Mouse (Mus musculus) heart, adult 2 months (tissue): ENCODE measurements around the gene Atcay. TPM values are rescaled to one million over a fixed set of nuclear protein-coding genes. Genes with fewer than 3 reads are reported as not detected.

ENCODE experiments used
- DNase-seq, 2 experiments: peaks; one replicate each; pipeline ENCODE4 v3.0.0; 2021
- H3K27ac ChIP-seq: fragments of 200-600 bp; 2 replicates; pipeline ENCODE4 v1.8.1; 2022
- H3K27me3 ChIP-seq: fragments of 200-500 bp; 2 replicates; pipeline ENCODE4 v1.6.1; 2012; ENCODE audit warnings: mild to moderate bottlenecking, low read length, inconsistent platforms, mixed read lengths; ENCODE audit not compliant: control insufficient read depth, insufficient read depth
- H3K36me3 ChIP-seq: fragments of 200-500 bp; 2 replicates; pipeline ENCODE4 v1.6.1; 2012; ENCODE audit warnings: low read length, inconsistent platforms; ENCODE audit not compliant: control insufficient read depth, insufficient read depth
- H3K4me1 ChIP-seq: fragments of 200-500 bp; 2 replicates; pipeline ENCODE4 v1.6.1; 2011; ENCODE audit warnings: low read length; ENCODE audit not compliant: control insufficient read depth, insufficient read depth
- H3K4me3 ChIP-seq: fragments of 200-600 bp; 2 replicates; pipeline ENCODE4 v1.8.1; 2022
- H3K79me2 ChIP-seq: fragments of 200-500 bp; replicated peaks from 2 replicates; pipeline ENCODE4 v1.6.1; 2012; ENCODE audit warnings: mild to moderate bottlenecking, inconsistent platforms, low read length, moderate library complexity, mixed read lengths; ENCODE audit not compliant: control insufficient read depth, insufficient read depth
- H3K9ac ChIP-seq: fragments of 200-500 bp; 2 replicates; pipeline ENCODE4 v1.6.1; 2012; ENCODE audit warnings: low read depth, mild to moderate bottlenecking, control low read depth, inconsistent platforms, low read length, mixed read lengths
- CTCF ChIP-seq: fragments of 200-600 bp; IDR thresholded peaks from 2 replicates; pipeline ENCODE4 v1.8.1; 2022; ENCODE audit warnings: antibody characterized with exemption, mild to moderate bottlenecking, moderate library complexity
- EP300 ChIP-seq: fragments of 200-500 bp; IDR thresholded peaks from 2 replicates; pipeline ENCODE4 v1.6.1; 2011; ENCODE audit warnings: low read depth, low read length, control low read depth; ENCODE audit not compliant: insufficient read depth
- POLR2A ChIP-seq: fragments of 200-500 bp; IDR thresholded peaks from 2 replicates; pipeline ENCODE4 v1.6.1; 2011; ENCODE audit warnings: mild to moderate bottlenecking, low read depth, low read length, control low read depth; ENCODE audit not compliant: insufficient read depth
- WGBS: fragments of 180-500 bp; shearing (Covaris S2); methylation state at CpG from one replicate; pipeline ENCODE4 v1.1.7; 2018; 5-methylcytosine and 5-hydroxymethylcytosine counted together
- intact Hi-C: fragments of 180-260 bp; cut with DNase I; formaldehyde crosslinking; loops from one replicate; pipeline ENCODE4 v1.15.1; 2025
- polyA plus RNA-seq: library from polyadenylated mRNA; depleted of rRNA; stranded (reverse); fragments of >200 nt; gene quantifications from 2 replicates; pipeline ENCODE4 v1.2.3, GENCODE M21; 2012
- total RNA-seq, 2 experiments: library from RNA; stranded (reverse); gene quantifications; 2 replicates each; pipeline ENCODE4 v1.2.3; 2021

Gene Atcay
- total and polyA plus RNA-seq, 3 experiments: 0.09 to 0.14 TPM; not detected in 1

DNA sequence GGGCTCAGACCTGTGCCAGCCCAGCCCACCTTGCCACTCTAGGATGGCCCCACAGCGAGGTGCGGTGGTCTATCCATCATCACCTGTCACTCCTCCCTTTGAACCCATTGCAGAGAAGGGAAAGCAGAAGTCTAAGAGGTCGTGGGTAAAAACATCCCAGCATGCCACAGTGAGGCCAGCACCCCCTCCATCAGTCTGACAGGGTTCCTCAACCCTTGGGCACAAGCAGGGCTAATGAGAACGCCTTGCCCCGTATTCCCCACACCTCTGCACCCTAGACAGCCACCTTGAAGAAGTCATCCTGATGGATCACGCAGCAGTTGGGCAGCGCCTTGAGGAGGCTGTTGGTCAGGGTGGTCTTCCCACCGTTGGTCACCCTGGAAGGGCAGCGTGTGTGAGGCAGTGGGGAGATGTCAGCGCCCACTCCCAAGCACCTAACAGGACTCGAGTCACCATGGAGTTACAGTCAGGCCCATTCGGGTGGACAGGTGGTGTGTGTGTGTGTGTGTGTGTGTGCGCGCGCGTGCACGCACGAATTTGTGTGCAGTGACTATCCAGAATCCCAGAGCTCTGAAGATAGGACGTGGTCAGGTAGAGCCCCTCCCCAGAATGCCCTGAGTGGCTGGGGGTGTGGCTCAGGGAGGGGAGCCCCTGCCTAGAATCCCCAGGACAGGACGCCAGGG lies 29.9 kb downstream of the Atcay start:
- peak overlapping the region; percentile 45 for H3K9ac ChIP-seq
- intact Hi-C loops: no loop called here
- no peaks in the 10 kb centered on the region for H3K4me1 ChIP-seq
- H3K79me2 ChIP-seq: no peaks in the 10 kb centered on the region
- H3K27ac ChIP-seq: peak overlapping the region; percentile 96
- no peak overlapping the region for H3K4me3 ChIP-seq
- WGBS: 62% methylated on average over 20 of the region's 20 CpGs
- no peaks in the 10 kb centered on the region for H3K36me3 ChIP-seq
- H3K27me3 ChIP-seq: no peaks in the 10 kb centered on the region
- DNase-seq: peak; percentile 27 to 39
- TF ChIP-seq CTCF (no peak), POLR2A (peak; percentile 47), EP300 (peak; percentile 56; the same call in 1 of the 2 replicates)

DNA sequence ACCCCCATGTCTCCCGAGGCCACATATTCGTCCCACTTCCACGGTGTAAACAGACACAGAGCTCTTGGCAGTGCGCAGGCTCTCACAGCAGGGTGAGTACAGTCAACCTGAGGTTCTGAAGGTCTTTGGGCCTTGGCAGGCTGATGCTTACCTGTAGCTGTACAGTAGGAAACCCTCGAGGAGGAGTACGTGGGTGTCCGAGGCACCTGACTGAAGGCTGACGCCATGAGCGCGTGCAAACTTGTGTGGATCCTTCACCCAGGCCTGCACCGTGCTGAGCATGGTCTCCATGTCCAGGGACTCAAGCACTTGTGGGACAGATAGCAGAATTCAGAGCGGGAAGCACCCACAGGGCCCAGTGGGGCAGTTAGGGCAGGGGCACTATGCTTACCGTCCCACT lies 30.5 kb downstream of the Atcay start:
- peak overlapping the region; percentile 96 for H3K27ac ChIP-seq
- intact Hi-C loops: no loop called here
- H3K9ac ChIP-seq: peak overlapping the region; percentile 8; the same call in 1 of the 2 replicates
- no peak overlapping the region for H3K4me3 ChIP-seq
- H3K36me3 ChIP-seq: no peaks in the 10 kb centered on the region
- 63% methylated on average over 13 of the region's 13 CpGs for WGBS
- H3K4me1 ChIP-seq: no peaks in the 10 kb centered on the region
- H3K79me2 ChIP-seq: no peaks in the 10 kb centered on the region
- no peaks in the 10 kb centered on the region; the same call in 1 of the 2 replicates for H3K27me3 ChIP-seq
- DNase-seq: peak; percentile 36 to 42
- TF ChIP-seq POLR2A: peak; percentile 72
- peak; percentile 80 for TF ChIP-seq EP300
- TF ChIP-seq CTCF: no peak

DNA sequence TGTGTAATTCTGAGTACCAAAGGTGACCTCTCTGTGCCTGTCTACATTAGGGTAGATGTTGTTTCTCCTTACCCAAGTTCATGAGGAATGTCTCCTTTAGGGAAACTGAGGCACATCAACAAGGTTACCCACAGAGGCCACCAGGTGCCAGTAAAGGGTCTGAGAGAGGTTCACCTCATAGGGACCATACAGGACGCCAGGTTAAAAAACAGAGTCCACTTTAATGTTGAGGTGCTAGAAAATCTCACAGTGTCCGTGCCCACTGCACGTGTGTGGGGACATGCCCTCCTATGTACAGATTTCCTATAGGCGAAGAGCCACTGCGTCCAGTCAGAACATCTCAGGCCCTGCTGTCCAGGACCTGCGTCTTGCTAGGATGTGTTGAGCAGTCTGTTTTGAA lies 31.6 kb downstream of the Atcay start:
- H3K4me1 ChIP-seq: no peaks in the 10 kb centered on the region
- TF ChIP-seq EP300 (peak; percentile 77; the same call in 1 of the 2 replicates), CTCF (no peak), POLR2A (peak; percentile 3; the same call in 1 of the 2 replicates)
- DNase-seq: no peak
- intact Hi-C loops: loop anchor here (1.0 kb wide), 1 partner anchor 19 kb away; no protein-coding TSS in a partner anchor
- no peak overlapping the region for H3K9ac ChIP-seq
- H3K36me3 ChIP-seq: no peaks in the 10 kb centered on the region
- H3K27me3 ChIP-seq: no peaks in the 10 kb centered on the region; the same call in 1 of the 2 replicates
- no peak overlapping the region for H3K4me3 ChIP-seq
- peak overlapping the region; percentile 96 for H3K27ac ChIP-seq
- 52% methylated on average over 6 of the region's 6 CpGs for WGBS
- H3K79me2 ChIP-seq: no peaks in the 10 kb centered on the region

DNA sequence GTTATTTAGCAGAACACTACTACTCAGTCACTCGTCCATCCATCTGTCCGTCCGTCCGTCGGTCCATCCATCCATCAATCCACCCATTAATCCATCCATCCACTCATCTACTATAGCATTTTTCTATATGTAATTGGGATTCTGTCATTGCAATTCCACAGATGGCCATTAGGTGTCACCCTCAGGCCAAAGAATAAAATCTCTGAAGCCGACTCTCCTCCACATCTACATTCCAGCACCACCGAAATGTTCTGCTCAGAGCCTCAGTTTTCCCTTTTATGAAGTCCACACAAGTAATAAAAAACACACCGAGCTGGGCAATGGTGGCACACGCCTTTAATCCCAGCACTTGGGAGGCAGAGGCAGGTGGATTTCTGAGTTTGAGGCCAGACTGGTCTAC lies 32.4 kb downstream of the Atcay start:
- Histone ChIP-seq H3K27me3 (no peaks in the 10 kb centered on the region; the same call in 1 of the 2 replicates), H3K36me3 (no peaks in the 10 kb centered on the region), H3K9ac (no peak overlapping the region), H3K4me3 (no peak overlapping the region), H3K4me1 (peaks cover 2% of the 10 kb centered on the region), H3K79me2 (no peaks in the 10 kb centered on the region), H3K27ac (peak overlapping the region; percentile 96)
- TF ChIP-seq POLR2A (no peak; the same call in 1 of the 2 replicates), CTCF (peak; percentile 88), EP300 (no peak; the same call in 1 of the 2 replicates)
- DNase-seq: peak; percentile 44 to 55
- intact Hi-C loops: loop anchor here (1.0 kb wide), 1 partner anchor 20 kb away; no protein-coding TSS in a partner anchor
- under 1% methylated on average over 9 of the region's 9 CpGs for WGBS

GRCm38 (mm10) chr10:81197305-81197704 lies 33.3 kb downstream of the Atcay start:
- Histone ChIP-seq H3K79me2 (no peaks in the 10 kb centered on the region), H3K36me3 (no peaks in the 10 kb centered on the region), H3K27ac (peak overlapping the region; percentile 96), H3K9ac (peak overlapping the region; percentile 29; the same call in 1 of the 2 replicates), H3K4me1 (peaks cover 5% of the 10 kb centered on the region), H3K27me3 (no peaks in the 10 kb centered on the region; the same call in 1 of the 2 replicates), H3K4me3 (peak overlapping the region; percentile 55; the same call in 1 of the 2 replicates)
- TF ChIP-seq POLR2A: peak; percentile 66
- peak; percentile 82 for TF ChIP-seq EP300
- TF ChIP-seq CTCF: no peak
- DNase-seq: peak; percentile 32 to 64
- WGBS: 27% methylated on average over 6 of the region's 6 CpGs
- intact Hi-C loops: no loop called here
